Mouse (Mus musculus) midbrain, embryonic 10.5 days (tissue): Measurements from ENCODE around the gene Ccna1. TPM values are rescaled to one million over a fixed set of nuclear protein-coding genes. Genes with fewer than 3 reads are reported as not detected.

Source experiments
- DNase-seq: peaks from one replicate; pipeline ENCODE4 v3.0.0-alpha.2; 2017; ENCODE audit warnings: low spot score
- H3K27ac ChIP-seq: fragments of 300-500 bp; sonication (generic); replicated peaks from 2 replicates; pipeline ENCODE4 v1.5.1; 2016; ENCODE audit warnings: mild to moderate bottlenecking
- H3K27me3 ChIP-seq: fragments of 300-500 bp; sonication (generic); 2 replicates; pipeline ENCODE4 v1.6.1; 2016; ENCODE audit warnings: low read depth, mild to moderate bottlenecking; ENCODE audit not compliant: poor library complexity, severe bottlenecking
- H3K36me3 ChIP-seq: fragments of 300-500 bp; sonication (generic); 2 replicates; pipeline ENCODE4 v1.6.1; 2016; ENCODE audit warnings: mild to moderate bottlenecking, moderate library complexity
- H3K4me1 ChIP-seq: fragments of 300-500 bp; sonication (generic); 2 replicates; pipeline ENCODE4 v1.6.1; 2016
- H3K4me3 ChIP-seq: fragments of 300-500 bp; sonication (generic); 2 replicates; pipeline ENCODE4 v1.5.1; 2016; ENCODE audit warnings: mild to moderate bottlenecking, moderate library complexity
- H3K9me3 ChIP-seq: fragments of 300-500 bp; sonication (generic); replicated peaks from 2 replicates; pipeline ENCODE4 v1.6.1; 2016; ENCODE audit warnings: mild to moderate bottlenecking
- WGBS: fragments of 180-500 bp; shearing (Covaris S2); methylation state at CpG from one replicate; pipeline ENCODE4 v1.1.7; 2016; 5-methylcytosine and 5-hydroxymethylcytosine counted together
- polyA plus RNA-seq: library from polyadenylated mRNA; unstranded; fragments of >200 nt; fragmentation: Nextera tagmentation; extraction: Ambion mirVana; gene quantifications from 2 replicates; pipeline ENCODE4 v1.2.1, GENCODE M21; 2016

Gene Ccna1
- polyA plus RNA-seq, 1 experiment from 2014 or later: 1.7 TPM

GRCm38 (mm10) chr3:55001677-55002076 is 53.6 kb downstream of the Ccna1 start:
- WGBS: 67% methylated on average over 4 of the region's 4 CpGs

More at GRCm38 (mm10) chr3:55001677-55002076, 53.6 kb downstream of the Ccna1 start:
- H3K27me3 ChIP-seq: no peaks in the 10 kb centered on the region
- no peaks in the 10 kb centered on the region for H3K4me1 ChIP-seq
- no peaks in the 10 kb centered on the region for H3K9me3 ChIP-seq
- H3K36me3 ChIP-seq: no peaks in the 10 kb centered on the region
- DNase-seq: no peak
- no peak overlapping the region for H3K27ac ChIP-seq
- no peak overlapping the region for H3K4me3 ChIP-seq

Other genes starting within 250 kb of the Ccna1 start
- gene Rfxap, start 247.7 kb downstream of the Ccna1 start, polyA plus RNA-seq: 38.7 and 41.0 TPM in 2 replicates
- gene Sertm1, start 139.6 kb downstream of the Ccna1 start, polyA plus RNA-seq: 0.16 and 0.38 TPM in 2 replicates
- gene Spg20, start 56.6 kb upstream of the Ccna1 start, polyA plus RNA-seq: 50.5 and 51.6 TPM in 2 replicates
- gene Ccdc169, start 81.8 kb upstream of the Ccna1 start, polyA plus RNA-seq: 0.10 and 0.25 TPM in 2 replicates
- 0.05 TPM in 1 of 2 replicates, not detected in the other for gene Sohlh2, start 126.5 kb upstream of the Ccna1 start, polyA plus RNA-seq
- 42.2 and 72.4 TPM in 2 replicates for gene Dclk1, start 186.9 kb upstream of the Ccna1 start, polyA plus RNA-seq